Mouse (Mus musculus): ENCODE data around the gene Nthl1. TPM values are rescaled to one million over a fixed set of nuclear protein-coding genes. Genes with fewer than 3 reads are reported as not detected.
A peak's percentile ranks its signal among the peaks of the same experiment; 100 is the strongest.

Nthl1 gene
- total and polyA plus RNA-seq, 2 experiments from 2014 or later: 8.6 to 10.1 TPM

DNA sequence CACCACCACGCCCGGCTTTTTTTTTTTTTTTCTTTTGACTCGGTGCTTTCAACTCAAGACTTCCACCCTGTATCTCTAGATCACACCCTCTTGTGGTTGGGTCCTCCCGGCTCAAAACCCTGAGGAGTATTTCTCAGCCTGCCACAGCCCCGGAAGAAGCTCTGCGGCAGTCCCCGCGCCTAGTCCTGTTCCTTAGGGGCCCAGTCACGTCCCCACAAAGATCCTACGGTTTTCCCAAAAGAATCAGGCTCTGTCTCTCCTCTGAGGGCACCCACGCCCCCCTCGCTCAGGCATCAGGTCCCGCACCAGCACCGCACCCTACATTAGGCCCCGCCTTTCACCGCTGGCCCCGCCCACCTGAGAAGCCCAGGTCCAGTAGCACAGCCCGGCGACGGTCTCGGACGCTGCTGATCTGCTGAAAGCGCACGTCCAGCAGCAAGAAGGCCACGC, 54.7 kb downstream of the Nthl1 start:
- 2% methylated on average over 25 of the region's 25 CpGs for WGBS
- peak overlapping the region; percentile 43 for H3K9ac ChIP-seq
- no peaks in the 10 kb centered on the region for H3K9me3 ChIP-seq (ENCODE audit: low read length)
- no peak for TF ChIP-seq CTCF (IDR thresholded peaks at IDR 0.05; ENCODE audit: low read depth)
- H3K27me3 ChIP-seq (ENCODE audit: insufficient read depth, low read length): no peaks in the 10 kb centered on the region
- peak overlapping the region; percentile 74 for H3K4me2 ChIP-seq (ENCODE audit: low read depth)
- H3K27ac ChIP-seq (ENCODE audit: low read depth, low read length): no peak overlapping the region
- DNase-seq (no peak), ATAC-seq (no peak)
- peaks cover 22% of the 10 kb centered on the region for H3K4me1 ChIP-seq (ENCODE audit: insufficient read depth)
- peaks cover 21% of the 10 kb centered on the region for H3K36me3 ChIP-seq (ENCODE audit: insufficient read depth)
- peak overlapping the region; percentile 28 for H3K4me3 ChIP-seq (ENCODE audit: low read depth, low read length)

DNA sequence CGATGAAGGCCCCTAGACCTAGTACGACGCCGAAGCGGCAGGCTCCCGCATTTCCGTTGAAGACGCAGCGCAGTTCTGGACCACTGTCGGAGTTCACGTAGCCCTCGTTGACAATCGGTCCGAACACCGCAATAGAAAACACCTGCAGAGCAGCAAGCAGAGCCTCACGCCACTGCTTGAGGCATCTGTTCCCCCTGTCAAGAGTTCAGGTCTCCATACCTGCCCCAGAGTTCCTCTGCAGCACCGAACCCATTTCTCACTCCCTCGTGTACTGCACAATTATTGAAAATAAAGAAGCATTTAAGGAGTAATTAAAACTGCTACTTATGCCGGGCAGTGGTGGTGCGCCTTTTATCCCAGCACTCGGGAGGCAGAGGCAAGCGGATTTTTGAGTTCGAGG, 55.1 kb downstream of the Nthl1 start:
- Histone ChIP-seq H3K4me3 (ENCODE audit: low read depth, low read length) (peak overlapping the region; percentile 28), H3K36me3 (ENCODE audit: insufficient read depth) (peaks cover 16% of the 10 kb centered on the region), H3K27ac (ENCODE audit: low read depth, low read length) (no peak overlapping the region), H3K9me3 (ENCODE audit: low read length) (no peaks in the 10 kb centered on the region), H3K4me2 (ENCODE audit: low read depth) (peak overlapping the region; percentile 74), H3K9ac (peak overlapping the region; percentile 43), H3K27me3 (ENCODE audit: insufficient read depth, low read length) (no peaks in the 10 kb centered on the region), H3K4me1 (ENCODE audit: insufficient read depth) (peaks cover 22% of the 10 kb centered on the region)
- TF ChIP-seq CTCF (IDR thresholded peaks at IDR 0.05; ENCODE audit: low read depth): no peak
- DNase-seq (no peak), ATAC-seq (no peak)
- WGBS: 16% methylated on average over 23 of the region's 23 CpGs

Small RNA genes lying within 50 kb of the gene (microRNA-seq; reads per million reads assigned to microRNA genes)
- 0 to 0.24 reads per million in 2 experiments for gene Gm24589

Other genes starting within 250 kb of the Nthl1 start
- gene Rnps1, start 218.1 kb upstream of the Nthl1 start, total RNA-seq (2014; rRNA removed): 289 and 291 TPM in 2 replicates
- 361 and 363 TPM in 2 replicates for gene Rnps1, start 218.1 kb upstream of the Nthl1 start, polyA plus RNA-seq (2015; fragmentation: Nextera tagmentation; extraction: Ambion mirVana)
- 20.2 and 22.0 TPM in 2 replicates for gene Eci1, start 206.0 kb upstream of the Nthl1 start, total RNA-seq (2014; rRNA removed)
- gene Eci1, start 206.0 kb upstream of the Nthl1 start, polyA plus RNA-seq (2015; fragmentation: Nextera tagmentation; extraction: Ambion mirVana): 23.3 and 30.0 TPM in 2 replicates
- gene Dnase1l2, start 189.6 kb upstream of the Nthl1 start, total RNA-seq (2014; rRNA removed): 4.7 and 6.2 TPM in 2 replicates
- 0.82 and 0.92 TPM in 2 replicates for gene Dnase1l2, start 189.6 kb upstream of the Nthl1 start, polyA plus RNA-seq (2015; fragmentation: Nextera tagmentation; extraction: Ambion mirVana)
- 34.2 and 37.5 TPM in 2 replicates for gene E4f1, start 162.4 kb upstream of the Nthl1 start, total RNA-seq (2014; rRNA removed)
- gene E4f1, start 162.4 kb upstream of the Nthl1 start, polyA plus RNA-seq (2015; fragmentation: Nextera tagmentation; extraction: Ambion mirVana): 9.2 and 25.6 TPM in 2 replicates
- gene Pgp, start 162.3 kb upstream of the Nthl1 start, total RNA-seq (2014; rRNA removed): 37.8 and 39.5 TPM in 2 replicates
- gene Pgp, start 162.3 kb upstream of the Nthl1 start, polyA plus RNA-seq (2015; fragmentation: Nextera tagmentation; extraction: Ambion mirVana): 68.1 and 72.5 TPM in 2 replicates
- 1.2 and 2.0 TPM in 2 replicates for gene Bricd5, start 158.8 kb upstream of the Nthl1 start, total RNA-seq (2014; rRNA removed)
- gene Bricd5, start 158.8 kb upstream of the Nthl1 start, polyA plus RNA-seq (2015; fragmentation: Nextera tagmentation; extraction: Ambion mirVana): 1.6 and 4.3 TPM in 2 replicates
- gene Mlst8, start 153.6 kb upstream of the Nthl1 start, total RNA-seq (2014; rRNA removed): 36.5 and 45.5 TPM in 2 replicates
- gene Mlst8, start 153.6 kb upstream of the Nthl1 start, polyA plus RNA-seq (2015; fragmentation: Nextera tagmentation; extraction: Ambion mirVana): 23.9 and 28.2 TPM in 2 replicates
- 90.0 and 113 TPM in 2 replicates for gene Caskin1, start 144.1 kb upstream of the Nthl1 start, total RNA-seq (2014; rRNA removed)
- gene Caskin1, start 144.1 kb upstream of the Nthl1 start, polyA plus RNA-seq (2015; fragmentation: Nextera tagmentation; extraction: Ambion mirVana): 14.9 and 25.3 TPM in 2 replicates
- gene Traf7, start 104.7 kb upstream of the Nthl1 start, total RNA-seq (2014; rRNA removed): 145 and 168 TPM in 2 replicates
- 81.4 and 82.0 TPM in 2 replicates for gene Traf7, start 104.7 kb upstream of the Nthl1 start, polyA plus RNA-seq (2015; fragmentation: Nextera tagmentation; extraction: Ambion mirVana)
- 5.0 and 7.1 TPM in 2 replicates for gene Rab26, start 98.5 kb upstream of the Nthl1 start, total RNA-seq (2014; rRNA removed)
- gene Rab26, start 98.5 kb upstream of the Nthl1 start, polyA plus RNA-seq (2015; fragmentation: Nextera tagmentation; extraction: Ambion mirVana): 10.1 and 12.4 TPM in 2 replicates
- 48.9 and 58.8 TPM in 2 replicates for gene Pkd1, start 82.8 kb upstream of the Nthl1 start, total RNA-seq (2014; rRNA removed)
- gene Pkd1, start 82.8 kb upstream of the Nthl1 start, polyA plus RNA-seq (2015; fragmentation: Nextera tagmentation; extraction: Ambion mirVana): 4.9 and 8.9 TPM in 2 replicates
- gene Tsc2, start 50 bp upstream of the Nthl1 start, total RNA-seq (2014; rRNA removed): 81.2 and 92.6 TPM in 2 replicates
- 44.2 and 56.2 TPM in 2 replicates for gene Tsc2, start 50 bp upstream of the Nthl1 start, polyA plus RNA-seq (2015; fragmentation: Nextera tagmentation; extraction: Ambion mirVana)
- gene Slc9a3r2, start 17.6 kb downstream of the Nthl1 start, total RNA-seq (2014; rRNA removed): 43.5 and 54.5 TPM in 2 replicates
- gene Slc9a3r2, start 17.6 kb downstream of the Nthl1 start, polyA plus RNA-seq (2015; fragmentation: Nextera tagmentation; extraction: Ambion mirVana): 42.0 and 48.3 TPM in 2 replicates
- not detected in 2 replicates for gene Npw, start 25.8 kb downstream of the Nthl1 start, total RNA-seq (2014; rRNA removed)
- 0.64 and 0.96 TPM in 2 replicates for gene Npw, start 25.8 kb downstream of the Nthl1 start, polyA plus RNA-seq (2015; fragmentation: Nextera tagmentation; extraction: Ambion mirVana)
- 31.2 and 41.5 TPM in 2 replicates for gene Zfp598, start 37.0 kb downstream of the Nthl1 start, total RNA-seq (2014; rRNA removed)
- gene Zfp598, start 37.0 kb downstream of the Nthl1 start, polyA plus RNA-seq (2015; fragmentation: Nextera tagmentation; extraction: Ambion mirVana): 14.6 and 15.0 TPM in 2 replicates
- gene Syngr3, start 57.3 kb downstream of the Nthl1 start, total RNA-seq (2014; rRNA removed): 218 and 221 TPM in 2 replicates
- gene Syngr3, start 57.3 kb downstream of the Nthl1 start, polyA plus RNA-seq (2015; fragmentation: Nextera tagmentation; extraction: Ambion mirVana): 255 and 290 TPM in 2 replicates
- gene Gfer, start 63.5 kb downstream of the Nthl1 start, total RNA-seq (2014; rRNA removed): 34.5 and 34.7 TPM in 2 replicates
- 35.4 and 38.0 TPM in 2 replicates for gene Gfer, start 63.5 kb downstream of the Nthl1 start, polyA plus RNA-seq (2015; fragmentation: Nextera tagmentation; extraction: Ambion mirVana)
- 3.8 and 4.5 TPM in 2 replicates for gene Noxo1, start 63.6 kb downstream of the Nthl1 start, total RNA-seq (2014; rRNA removed)
- 1.4 and 2.5 TPM in 2 replicates for gene Noxo1, start 63.6 kb downstream of the Nthl1 start, polyA plus RNA-seq (2015; fragmentation: Nextera tagmentation; extraction: Ambion mirVana)
- 39.0 and 59.2 TPM in 2 replicates for gene Tbl3, start 75.0 kb downstream of the Nthl1 start, total RNA-seq (2014; rRNA removed)
- 45.7 and 48.0 TPM in 2 replicates for gene Tbl3, start 75.0 kb downstream of the Nthl1 start, polyA plus RNA-seq (2015; fragmentation: Nextera tagmentation; extraction: Ambion mirVana)
- 0.69 TPM in 1 of 2 replicates, not detected in the other for gene Rnf151, start 85.4 kb downstream of the Nthl1 start, total RNA-seq (2014; rRNA removed)
- not detected in 2 replicates for gene Rnf151, start 85.4 kb downstream of the Nthl1 start, polyA plus RNA-seq (2015; fragmentation: Nextera tagmentation; extraction: Ambion mirVana)
- gene Rps2, start 85.4 kb downstream of the Nthl1 start, total RNA-seq (2014; rRNA removed): 2,317 and 3,198 TPM in 2 replicates
- gene Rps2, start 85.4 kb downstream of the Nthl1 start, polyA plus RNA-seq (2015; fragmentation: Nextera tagmentation; extraction: Ambion mirVana): 884 and 936 TPM in 2 replicates
- gene Ndufb10, start 91.8 kb downstream of the Nthl1 start, total RNA-seq (2014; rRNA removed): 151 and 199 TPM in 2 replicates
- gene Ndufb10, start 91.8 kb downstream of the Nthl1 start, polyA plus RNA-seq (2015; fragmentation: Nextera tagmentation; extraction: Ambion mirVana): 312 and 351 TPM in 2 replicates
- gene Rpl3l, start 95.1 kb downstream of the Nthl1 start, total RNA-seq (2014; rRNA removed): not detected in 2 replicates
- 0.34 TPM in 1 of 2 replicates, not detected in the other for gene Rpl3l, start 95.1 kb downstream of the Nthl1 start, polyA plus RNA-seq (2015; fragmentation: Nextera tagmentation; extraction: Ambion mirVana)
- gene Msrb1, start 104.0 kb downstream of the Nthl1 start, total RNA-seq (2014; rRNA removed): 19.3 and 27.4 TPM in 2 replicates
- gene Msrb1, start 104.0 kb downstream of the Nthl1 start, polyA plus RNA-seq (2015; fragmentation: Nextera tagmentation; extraction: Ambion mirVana): 28.4 and 28.6 TPM in 2 replicates
- 0.57 TPM in 1 of 2 replicates, not detected in the other for gene Hs3st6, start 120.3 kb downstream of the Nthl1 start, total RNA-seq (2014; rRNA removed)
- 0.45 and 0.53 TPM in 2 replicates for gene Hs3st6, start 120.3 kb downstream of the Nthl1 start, polyA plus RNA-seq (2015; fragmentation: Nextera tagmentation; extraction: Ambion mirVana)
- gene Meiob, start 171.6 kb downstream of the Nthl1 start, total RNA-seq (2014; rRNA removed): not detected in 2 replicates
- 0.08 and 0.15 TPM in 2 replicates for gene Meiob, start 171.6 kb downstream of the Nthl1 start, polyA plus RNA-seq (2015; fragmentation: Nextera tagmentation; extraction: Ambion mirVana)
- gene Hagh, start 207.5 kb downstream of the Nthl1 start, total RNA-seq (2014; rRNA removed): 62.0 and 62.8 TPM in 2 replicates
- 61.6 and 66.6 TPM in 2 replicates for gene Hagh, start 207.5 kb downstream of the Nthl1 start, polyA plus RNA-seq (2015; fragmentation: Nextera tagmentation; extraction: Ambion mirVana)
- gene Fahd1, start 217.7 kb downstream of the Nthl1 start, total RNA-seq (2014; rRNA removed): 15.1 and 16.6 TPM in 2 replicates
- 13.5 and 15.6 TPM in 2 replicates for gene Fahd1, start 217.7 kb downstream of the Nthl1 start, polyA plus RNA-seq (2015; fragmentation: Nextera tagmentation; extraction: Ambion mirVana)
- gene Igfals, start 233.3 kb downstream of the Nthl1 start, total RNA-seq (2014; rRNA removed): 0.48 TPM in 1 of 2 replicates, not detected in the other
- gene Igfals, start 233.3 kb downstream of the Nthl1 start, polyA plus RNA-seq (2015; fragmentation: Nextera tagmentation; extraction: Ambion mirVana): 0.18 TPM in 1 of 2 replicates, not detected in the other